Mouse (Mus musculus) MEL (cell line): ENCODE results near the gene Abhd4. TPM values are rescaled to one million over a fixed set of nuclear protein-coding genes. Genes with fewer than 3 reads are reported as not detected.

Source experiments
- DNase-seq: peaks from one replicate; pipeline ENCODE4 v3.0.0; 2011; ENCODE audit warnings: low read depth, low spot score
- H3K27ac ChIP-seq: 2 replicates; pipeline ENCODE4 v1.5.1; 2012; ENCODE audit warnings: low read depth, mild to moderate bottlenecking, control low read depth, low read length, moderate library complexity; ENCODE audit not compliant: control insufficient read depth
- H3K27me3 ChIP-seq, 2 experiments: fragments of 150-350 bp in 1 of 2; sonication (generic) in 1 of 2; 2 replicates each; pipeline ENCODE4 v1.6.1; 2012; ENCODE audit warnings: low read length in 2 of 2, mild to moderate bottlenecking in 2 of 2, improper control_type of control experiment in 1 of 2, moderate library complexity in 1 of 2; ENCODE audit not compliant: insufficient read depth in 2 of 2, control insufficient read depth in 1 of 2
- H3K36me3 ChIP-seq, 2 experiments: 2 replicates each; pipeline ENCODE4 v1.6.1; 2012 to 2014; ENCODE audit warnings: low read length in 2 of 2, improper control_type of control experiment in 1 of 2, inconsistent platforms in 1 of 2, mild to moderate bottlenecking in 1 of 2; ENCODE audit not compliant: insufficient read depth in 2 of 2, control insufficient read depth in 1 of 2
- H3K4me1 ChIP-seq, 2 experiments: fragments of 150-350 bp in 1 of 2; sonication (generic) in 1 of 2; 2 replicates each; pipeline ENCODE4 v1.6.1; 2012; ENCODE audit warnings: low read length in 2 of 2, improper control_type of control experiment in 1 of 2, mild to moderate bottlenecking in 1 of 2; ENCODE audit not compliant: insufficient read depth in 2 of 2, control insufficient read depth in 1 of 2
- H3K4me3 ChIP-seq, 2 experiments: fragments of 150-350 bp in 1 of 2; sonication (generic) in 1 of 2; 2 replicates each; pipeline ENCODE4 v1.5.1; 2012; ENCODE audit warnings: low read depth in 2 of 2, low read length in 2 of 2, mild to moderate bottlenecking in 2 of 2, moderate library complexity in 2 of 2, control low read depth in 1 of 2, improper control_type of control experiment in 1 of 2; ENCODE audit not compliant: control insufficient read depth in 1 of 2, insufficient read depth in 1 of 2
- H3K79me2 ChIP-seq: 2 replicates; pipeline ENCODE4 v1.6.1; 2012; ENCODE audit warnings: mild to moderate bottlenecking, low read length, moderate library complexity; ENCODE audit not compliant: control insufficient read depth, poor library complexity, insufficient read depth
- H3K9ac ChIP-seq: 2 replicates; pipeline ENCODE4 v1.6.1; 2012; ENCODE audit warnings: low read depth, mild to moderate bottlenecking, control low read depth, low read length, moderate library complexity; ENCODE audit not compliant: control insufficient read depth, poor library complexity, severe bottlenecking
- H3K9me3 ChIP-seq: fragments of 150-350 bp; sonication (generic); replicated peaks from 2 replicates; pipeline ENCODE4 v1.6.1; 2012; ENCODE audit warnings: mild to moderate bottlenecking, low read length, improper control_type of control experiment, moderate library complexity; ENCODE audit not compliant: insufficient read depth
- BHLHE40 ChIP-seq: IDR thresholded peaks from 2 replicates; pipeline ENCODE4 v1.6.1; 2012; ENCODE audit warnings: low read depth, mild to moderate bottlenecking, inconsistent platforms, low read length, improper control_type of control experiment, borderline replicate concordance
- CHD1 ChIP-seq: IDR thresholded peaks from 2 replicates; pipeline ENCODE4 v1.6.1; 2012; ENCODE audit warnings: low read depth, mild to moderate bottlenecking, inconsistent platforms, low read length, improper control_type of control experiment
- ELF1 ChIP-seq: IDR thresholded peaks from 2 replicates; pipeline ENCODE4 v1.6.1; 2014; ENCODE audit warnings: low read depth, mild to moderate bottlenecking, inconsistent platforms, low read length, improper control_type of control experiment, moderate library complexity
- GABPA ChIP-seq: IDR thresholded peaks from 2 replicates; pipeline ENCODE4 v1.6.1; 2012; ENCODE audit warnings: low read depth, mild to moderate bottlenecking, inconsistent platforms, low read length, improper control_type of control experiment, moderate library complexity
- JUND ChIP-seq: IDR thresholded peaks from 2 replicates; pipeline ENCODE4 v1.6.1; 2011; ENCODE audit warnings: low read depth, mild to moderate bottlenecking, improper control_type of control experiment, low read length
- MEF2A ChIP-seq: IDR thresholded peaks from 2 replicates; pipeline ENCODE4 v1.6.1; 2014; ENCODE audit warnings: low read depth, mild to moderate bottlenecking, inconsistent platforms, low read length, improper control_type of control experiment; ENCODE audit not compliant: poor library complexity, insufficient replicate concordance, severe bottlenecking; ENCODE audit errors: extremely low read depth
- MXI1 ChIP-seq: IDR thresholded peaks from 2 replicates; pipeline ENCODE4 v1.6.1; 2011; ENCODE audit warnings: mild to moderate bottlenecking, low read depth, low read length, improper control_type of control experiment
- MYB ChIP-seq: IDR thresholded peaks from 2 replicates; pipeline ENCODE4 v1.6.1; 2011; ENCODE audit warnings: mild to moderate bottlenecking, low read depth, low read length, improper control_type of control experiment
- MYC ChIP-seq: IDR thresholded peaks from 2 replicates; pipeline ENCODE4 v1.6.1; 2011; ENCODE audit warnings: low read depth, mild to moderate bottlenecking, low read length, improper control_type of control experiment, moderate library complexity
- NELFE ChIP-seq: IDR thresholded peaks from 2 replicates; pipeline ENCODE4 v1.6.1; 2011; ENCODE audit warnings: low read depth, low read length, improper control_type of control experiment
- POLR2AphosphoS2 ChIP-seq: IDR thresholded peaks from 2 replicates; pipeline ENCODE4 v1.6.1; 2011; ENCODE audit warnings: low read length, improper control_type of control experiment
- RAD21 ChIP-seq: IDR thresholded peaks from 2 replicates; pipeline ENCODE4 v1.6.1; 2011; ENCODE audit warnings: mild to moderate bottlenecking, low read depth, low read length, improper control_type of control experiment
- SMC3 ChIP-seq: IDR thresholded peaks from 2 replicates; pipeline ENCODE4 v1.6.1; 2011; ENCODE audit warnings: low read depth, low read length, improper control_type of control experiment
- UBTF ChIP-seq: IDR thresholded peaks from 2 replicates; pipeline ENCODE4 v1.6.1; 2012; ENCODE audit warnings: low read depth, mild to moderate bottlenecking, inconsistent platforms, low read length, improper control_type of control experiment, moderate library complexity, borderline replicate concordance; ENCODE audit not compliant: insufficient read depth
- USF1 ChIP-seq: IDR thresholded peaks from 2 replicates; pipeline ENCODE4 v1.6.1; 2014; ENCODE audit warnings: low read depth, mild to moderate bottlenecking, inconsistent platforms, low read length, improper control_type of control experiment, moderate library complexity
- ZC3H11A ChIP-seq: IDR thresholded peaks from 2 replicates; pipeline ENCODE4 v1.6.1; 2012; ENCODE audit warnings: low read depth, mild to moderate bottlenecking, inconsistent platforms, low read length, improper control_type of control experiment
- ZKSCAN1 ChIP-seq: IDR thresholded peaks from 2 replicates; pipeline ENCODE4 v1.6.1; 2012; ENCODE audit warnings: low read depth, mild to moderate bottlenecking, inconsistent platforms, low read length, improper control_type of control experiment, moderate library complexity
- ZNF384 ChIP-seq: IDR thresholded peaks from 2 replicates; pipeline ENCODE4 v1.6.1; 2012; ENCODE audit warnings: low read depth, mild to moderate bottlenecking, inconsistent platforms, low read length, improper control_type of control experiment
- polyA plus RNA-seq, 2 experiments: library from polyadenylated mRNA; stranded (reverse) in 1 of 2; unstranded in 1 of 2; fragments of >175 nt in 1 of 2; fragments of >200 nt in 1 of 2; gene quantifications; 2 replicates each; pipeline versions ENCODE4 v1.2.1 to v1.2.4; 2012; ENCODE audit warnings: low replicate concordance in 2 of 2, low read depth in 1 of 2; ENCODE audit not compliant: insufficient read length in 2 of 2, insufficient read depth in 1 of 2, missing spikeins in 1 of 2
- total RNA-seq: library from RNA; depleted of rRNA; stranded (reverse); fragments of 300-350 nt; gene quantifications from 2 replicates; pipeline ENCODE4 v1.2.3, GENCODE M21; 2012

Abhd4 gene
- total and polyA plus RNA-seq, 3 experiments = 13.1 to 32.0 TPM; not detected in 1

DNA sequence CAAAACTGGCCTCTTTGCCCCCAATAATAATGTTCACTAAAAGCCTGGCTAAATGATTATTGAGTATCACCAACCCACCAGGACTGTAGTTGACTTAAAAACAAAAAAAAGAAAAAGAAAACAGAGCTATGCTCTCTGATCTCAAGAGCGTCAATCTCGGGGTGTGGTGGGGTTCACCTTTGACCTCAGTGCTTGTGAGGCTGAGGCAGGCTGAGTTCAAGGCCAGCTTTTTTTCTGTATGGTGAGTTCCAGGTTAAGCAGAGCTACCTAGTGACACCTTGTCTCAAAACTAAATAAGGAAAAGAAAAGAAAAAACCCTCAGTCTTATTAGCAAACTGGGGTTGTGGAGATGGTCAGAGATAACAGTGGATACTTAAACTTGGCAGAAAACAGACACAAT lies 43.6 kb upstream of the Abhd4 start:
- TF ChIP-seq JUND (no peak), ZC3H11A (no peak), RAD21 (no peak), BHLHE40 (no peak), POLR2AphosphoS2 (no peak), MEF2A (no peak)
- H3K4me3 ChIP-seq = no peak overlapping the region
- DNase-seq = no peak
- no peaks in the 10 kb centered on the region for H3K36me3 ChIP-seq
- peaks cover 0 to under 1% of the 10 kb centered on the region in 2 experiments; a peak in 1 of 4 replicates for H3K4me1 ChIP-seq
- H3K9me3 ChIP-seq = no peaks in the 10 kb centered on the region
- no peaks in the 10 kb centered on the region for H3K27me3 ChIP-seq
- no peak overlapping the region for H3K27ac ChIP-seq
- no peak overlapping the region for H3K9ac ChIP-seq
- no peaks in the 10 kb centered on the region for H3K79me2 ChIP-seq

DNA sequence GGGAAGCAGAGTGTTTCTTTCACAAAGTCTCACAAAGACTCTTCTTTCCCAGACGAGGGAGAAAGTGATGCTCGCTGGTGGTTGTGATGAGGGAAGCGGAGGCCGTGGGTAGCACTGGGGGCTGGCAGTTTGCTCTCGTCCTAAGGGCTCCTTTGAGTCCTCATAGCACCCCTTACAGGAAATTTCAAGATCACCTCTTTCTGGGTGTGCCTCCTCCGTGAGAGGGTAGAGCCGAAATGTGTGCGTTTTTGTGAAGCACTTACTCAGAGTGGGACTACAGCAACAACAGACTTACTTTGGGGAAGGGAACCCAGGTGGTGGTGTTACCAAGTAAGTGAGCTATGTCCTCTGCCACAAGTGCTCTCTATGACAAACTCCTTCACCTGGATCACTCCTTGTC lies 42.8 kb upstream of the Abhd4 start:
- H3K79me2 ChIP-seq = no peaks in the 10 kb centered on the region
- H3K4me3 ChIP-seq = no peak overlapping the region
- H3K4me1 ChIP-seq = no peaks in the 10 kb centered on the region
- no peaks in the 10 kb centered on the region for H3K27me3 ChIP-seq
- TF ChIP-seq NELFE = no peak
- TF ChIP-seq GABPA = no peak
- TF ChIP-seq MYC = no peak
- TF ChIP-seq USF1 = no peak
- TF ChIP-seq MYB = no peak
- TF ChIP-seq MEF2A = no peak
- TF ChIP-seq MXI1 = no peak
- TF ChIP-seq ZC3H11A = no peak
- TF ChIP-seq JUND = no peak
- no peak overlapping the region for H3K9ac ChIP-seq
- no peak for DNase-seq
- H3K27ac ChIP-seq = no peak overlapping the region
- no peaks in the 10 kb centered on the region for H3K36me3 ChIP-seq
- H3K9me3 ChIP-seq = no peaks in the 10 kb centered on the region

DNA sequence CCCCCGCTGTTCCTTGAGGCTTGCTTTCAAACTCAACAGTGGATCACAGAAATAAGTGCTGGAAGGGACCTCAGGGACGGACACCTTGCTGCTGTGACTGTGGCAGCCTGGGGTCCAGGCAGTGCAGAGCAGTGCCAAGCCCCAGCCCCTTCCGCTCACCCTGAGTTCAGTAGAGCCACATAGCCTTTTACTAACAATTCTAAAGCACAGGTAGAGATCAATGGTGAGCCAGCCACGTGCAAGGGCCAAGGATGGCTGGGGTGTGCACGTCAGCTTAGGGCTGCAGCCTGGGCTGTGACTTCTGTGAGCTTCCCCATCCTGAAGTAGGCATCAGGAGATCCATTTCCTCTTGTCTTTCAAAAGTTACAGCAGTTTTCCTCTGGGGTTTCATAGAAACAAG lies 42.2 kb upstream of the Abhd4 start:
- Histone ChIP-seq H3K9me3 (no peaks in the 10 kb centered on the region), H3K4me3 (no peak overlapping the region), H3K27ac (no peak overlapping the region), H3K9ac (no peak overlapping the region), H3K4me1 (no peaks in the 10 kb centered on the region), H3K79me2 (no peaks in the 10 kb centered on the region)
- DNase-seq = no peak
- TF ChIP-seq MYC (no peak), USF1 (no peak), CHD1 (no peak), BHLHE40 (no peak), ZC3H11A (no peak), NELFE (no peak), ZKSCAN1 (no peak), ZNF384 (no peak), UBTF (no peak), ELF1 (no peak), SMC3 (no peak)
- TF ChIP-seq, all 39 proteins: peak for 0
- H3K27me3 ChIP-seq = no peaks in the 10 kb centered on the region
- H3K36me3 ChIP-seq = no peaks in the 10 kb centered on the region
